Mouse (Mus musculus): ENCODE measurements around the gene Gm3727.
"Not testable (repeated sequence)": the region's sequence is repeated elsewhere in the genome, so short reads cannot be mapped to it uniquely, and the experiment has no call there.

Gm3727 gene

DNA sequence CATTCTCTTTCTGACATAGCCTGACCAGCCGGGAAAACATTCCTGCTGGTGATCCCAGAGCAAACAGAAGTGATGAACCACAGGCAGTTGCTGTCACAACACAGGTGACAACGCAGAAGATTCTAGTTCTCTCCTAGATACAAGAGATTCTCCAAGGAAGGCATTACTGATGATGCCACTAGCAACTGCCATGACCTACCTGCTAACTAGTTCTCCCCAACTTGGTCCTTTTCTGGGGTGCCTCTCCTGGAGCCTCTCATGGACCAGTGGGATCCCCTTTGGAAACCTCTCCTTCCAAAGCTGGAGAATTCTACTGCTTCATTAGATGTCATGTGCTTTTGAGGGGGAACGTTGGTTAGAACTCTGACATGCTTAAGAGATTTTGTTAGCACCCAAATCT is at the start of gene Gm3727:
Gene Gm3727 (minus strand): TSS at position 101 of the 400 bp plus-strand sequence.
- DNase-seq = not testable (repeated sequence)

DNA sequence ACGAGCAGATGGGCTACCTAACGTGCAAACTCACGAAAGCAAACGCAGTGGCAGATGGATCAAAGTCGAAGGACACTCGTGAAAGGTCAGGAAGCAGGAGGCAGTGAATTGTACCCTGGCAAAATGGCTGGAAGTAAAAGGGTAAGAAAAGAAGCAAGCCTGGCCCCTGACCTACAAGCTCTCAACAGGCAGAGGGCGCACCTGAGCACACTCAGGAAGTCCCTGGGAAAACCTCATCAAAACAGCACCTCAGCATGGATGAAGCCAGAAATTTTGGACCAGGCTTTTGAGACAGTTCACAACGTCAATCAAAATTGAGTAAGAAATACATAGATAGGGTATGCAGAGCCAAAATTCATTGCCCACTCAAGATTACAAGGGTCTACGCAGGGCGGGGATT is 21.0 kb downstream of the Gm3727 start:
- DNase-seq = peak; percentile 4 to 17
